Mouse (Mus musculus) liver, embryonic 14.5 days (tissue): ENCODE measurements at regions not wholly inside any gene's neighbourhood (a gene's known extent, or its start where the extent isn't known, plus 50 kb on each side); places are given as distances from the start of the nearest gene placed in this dataset.

Source experiments
- ATAC-seq: fragments of 200-750 bp; cut with Nextera tagmentation; 2 replicates; pipeline ENCODE4 v1.8.0; 2017; ENCODE audit warnings: moderate number of reproducible peaks, mild to moderate bottlenecking, moderate library complexity; ENCODE audit not compliant: insufficient read depth
- DNase-seq, 3 experiments: peaks; one replicate each; pipeline ENCODE4 v3.0.0-alpha.2; 2012 to 2013; ENCODE audit warnings: low read depth in 3 of 3, low spot score in 3 of 3
- H3K27ac ChIP-seq: fragments of 300-500 bp; sonication (generic); 2 replicates; pipeline ENCODE4 v1.5.1; 2014; ENCODE audit warnings: moderate library complexity, mild to moderate bottlenecking, control low read depth, inconsistent platforms
- H3K27me3 ChIP-seq: fragments of 300-500 bp; sonication (generic); 2 replicates; pipeline ENCODE4 v1.6.1; 2014; ENCODE audit warnings: mild to moderate bottlenecking, low read length, moderate library complexity; ENCODE audit not compliant: control insufficient read depth, insufficient read depth
- H3K36me3 ChIP-seq: fragments of 300-500 bp; sonication (generic); replicated peaks from 2 replicates; pipeline ENCODE4 v1.6.1; 2014; ENCODE audit warnings: low read depth; ENCODE audit not compliant: control insufficient read depth, insufficient read depth
- H3K4me1 ChIP-seq, 2 experiments: fragments of 200-500 bp in 1 of 2; fragments of 300-500 bp in 1 of 2; sonication (generic) in 1 of 2; replicated peaks; 2 replicates each; pipeline ENCODE4 v1.6.1; 2012 to 2014; ENCODE audit warnings: antibody characterized with exemption in 1 of 2, inconsistent platforms in 1 of 2, low read length in 1 of 2; ENCODE audit not compliant: control insufficient read depth in 2 of 2, insufficient read depth in 2 of 2
- H3K4me2 ChIP-seq: fragments of 300-500 bp; sonication (generic); 2 replicates; pipeline ENCODE4 v1.6.1; 2014; ENCODE audit warnings: low read depth, mild to moderate bottlenecking, control low read depth, moderate library complexity
- H3K4me3 ChIP-seq, 2 experiments: fragments of 200-500 bp in 1 of 2; fragments of 300-500 bp in 1 of 2; sonication (generic) in 1 of 2; 2 replicates each; pipeline ENCODE4 v1.5.1; 2012 to 2014; ENCODE audit warnings: low read depth in 2 of 2, low read length in 2 of 2, mild to moderate bottlenecking in 2 of 2, control low read depth in 1 of 2, inconsistent platforms in 1 of 2, moderate library complexity in 1 of 2; ENCODE audit not compliant: insufficient read depth in 1 of 2
- H3K9ac ChIP-seq: fragments of 300-500 bp; sonication (generic); replicated peaks from 2 replicates; pipeline ENCODE4 v1.6.1; 2014; ENCODE audit warnings: mild to moderate bottlenecking, control low read depth, moderate library complexity
- H3K9me3 ChIP-seq: fragments of 300-500 bp; sonication (generic); 2 replicates; pipeline ENCODE4 v1.6.1; 2016; ENCODE audit warnings: low read length, mixed read lengths; ENCODE audit not compliant: control insufficient read depth
- CTCF ChIP-seq: IDR thresholded peaks from 2 replicates; pipeline ENCODE4 v1.5.1; 2016; ENCODE audit warnings: antibody characterized with exemption, low read depth, control low read depth
- EP300 ChIP-seq: IDR thresholded peaks from 2 replicates; pipeline ENCODE4 v1.6.1; 2016; ENCODE audit warnings: antibody characterized with exemption, low read depth
- WGBS: fragments of 180-500 bp; shearing (Covaris S2); extraction: QIAGEN DNeasy Blood & Tissue Kit; methylation state at CpG from one replicate; pipeline ENCODE4 v1.1.7; 2014; ENCODE audit not compliant: insufficient replicate concordance; 5-methylcytosine and 5-hydroxymethylcytosine counted together

DNA sequence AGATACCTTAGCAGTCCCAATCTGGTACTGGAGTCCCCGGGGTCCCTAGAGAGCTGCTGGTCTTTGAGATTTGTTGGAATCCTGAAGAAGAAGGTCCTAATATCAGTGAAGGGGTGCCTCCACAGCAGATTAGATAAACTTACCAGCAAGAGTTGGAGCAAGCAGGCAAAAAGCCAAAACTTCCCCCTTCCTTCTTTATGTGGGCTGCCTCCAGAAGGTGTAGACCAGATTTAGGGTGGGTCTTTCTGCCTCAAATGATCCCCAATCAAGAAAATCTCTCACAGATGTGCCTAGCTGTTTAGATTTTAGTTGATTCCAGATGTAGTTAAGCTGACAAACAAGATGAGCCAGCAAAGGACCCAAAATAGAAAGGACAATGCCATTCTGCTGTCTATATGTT lies 90.1 kb upstream of the Hs6st1 start:
- DNase-seq, result no peak
- peaks cover 8 to 12% of the 10 kb centered on the region in 2 experiments for H3K4me1 ChIP-seq
- no peak overlapping the region for H3K4me3 ChIP-seq
- no peak for TF ChIP-seq EP300
- no peak for TF ChIP-seq CTCF
- no peak for ATAC-seq
- WGBS, result 59% methylated on average over 1 of the region's 1 CpGs
- no peaks in the 10 kb centered on the region for H3K36me3 ChIP-seq
- H3K27ac ChIP-seq, result no peak overlapping the region
- H3K9ac ChIP-seq, result no peak overlapping the region
- H3K9me3 ChIP-seq, result no peaks in the 10 kb centered on the region
- no peak overlapping the region for H3K4me2 ChIP-seq
- H3K27me3 ChIP-seq, result no peaks in the 10 kb centered on the region

DNA sequence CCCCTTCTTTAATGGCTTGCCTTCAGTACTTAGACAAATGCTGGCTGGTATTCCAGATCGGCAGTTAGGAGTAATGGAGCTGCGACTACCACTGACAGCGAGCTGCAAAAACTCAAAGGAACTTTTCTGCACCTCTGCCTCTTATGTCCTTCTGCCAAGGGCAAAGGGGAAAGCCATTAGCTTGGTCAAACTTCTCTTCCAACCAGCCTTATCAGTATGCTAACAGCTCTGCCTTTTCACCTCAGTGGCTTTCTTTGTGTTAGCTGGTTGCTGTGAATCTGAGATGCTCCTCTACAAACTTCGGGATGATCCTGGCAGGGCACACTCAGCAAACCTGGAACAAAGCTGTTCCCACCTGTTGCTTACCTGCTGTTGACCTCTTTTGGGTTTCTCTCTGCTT lies 89.4 kb upstream of the Hs6st1 start:
- peaks cover 8 to 10% of the 10 kb centered on the region in 2 experiments for H3K4me1 ChIP-seq
- ATAC-seq (no peak), DNase-seq (no peak)
- H3K9me3 ChIP-seq, result no peaks in the 10 kb centered on the region
- H3K9ac ChIP-seq, result no peak overlapping the region
- H3K27me3 ChIP-seq, result no peaks in the 10 kb centered on the region
- H3K36me3 ChIP-seq, result no peaks in the 10 kb centered on the region
- no peak overlapping the region for H3K4me3 ChIP-seq
- WGBS, result 44% methylated on average over 4 of the region's 4 CpGs
- no peak overlapping the region for H3K27ac ChIP-seq
- H3K4me2 ChIP-seq, result no peak overlapping the region
- no peak for TF ChIP-seq CTCF
- no peak for TF ChIP-seq EP300

DNA sequence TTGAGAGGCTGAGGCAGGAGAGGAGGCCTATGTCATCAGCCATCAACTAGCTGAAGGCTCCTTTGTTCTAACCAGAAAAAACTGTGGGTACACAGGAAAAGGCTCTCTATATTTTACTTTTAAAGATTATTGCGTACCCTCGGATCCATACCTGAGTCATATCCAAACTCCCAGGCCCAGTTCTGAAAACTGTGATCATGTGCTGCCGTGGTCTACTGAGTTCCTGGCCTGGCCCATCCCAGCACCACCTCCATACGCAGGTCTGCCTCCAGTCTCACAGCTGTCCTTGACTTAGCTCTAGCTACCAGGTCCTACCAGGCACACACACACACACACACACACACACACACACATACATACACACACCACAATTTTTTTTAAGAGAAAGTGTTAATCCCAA lies 87.0 kb upstream of the Hs6st1 start:
- H3K4me1 ChIP-seq, result peaks cover 0 to 2% of the 10 kb centered on the region in 2 experiments; a peak in 2 of 4 replicates
- TF ChIP-seq EP300 (no peak), CTCF (no peak)
- 80% methylated on average over 4 of the region's 4 CpGs for WGBS
- no peak overlapping the region for H3K4me3 ChIP-seq
- no peaks in the 10 kb centered on the region for H3K36me3 ChIP-seq
- no peak overlapping the region for H3K9ac ChIP-seq
- ATAC-seq (no peak), DNase-seq (no peak)
- H3K27ac ChIP-seq, result no peak overlapping the region
- H3K4me2 ChIP-seq, result no peak overlapping the region
- H3K27me3 ChIP-seq, result no peaks in the 10 kb centered on the region
- H3K9me3 ChIP-seq, result no peaks in the 10 kb centered on the region

DNA sequence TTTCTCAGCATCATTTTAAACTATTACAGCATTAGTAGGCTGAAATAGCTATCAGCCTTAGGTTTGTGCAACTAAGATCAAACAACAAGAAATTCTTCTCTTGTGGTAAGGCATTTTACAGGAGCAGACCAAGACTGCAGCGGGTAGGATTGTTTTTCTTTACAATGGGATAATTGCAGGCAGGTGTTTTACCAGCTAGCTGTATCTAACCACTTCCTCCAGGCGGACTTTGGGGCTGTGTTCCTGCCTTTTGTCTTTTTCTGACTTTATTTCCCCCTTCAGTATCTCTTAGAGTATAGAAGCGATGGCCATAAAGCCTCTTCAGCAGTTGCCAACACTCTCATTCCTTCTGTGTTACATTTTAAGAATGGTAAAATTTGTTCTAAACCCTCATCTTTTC lies 84.8 kb upstream of the Hs6st1 start:
- Histone ChIP-seq H3K27me3 (no peaks in the 10 kb centered on the region), H3K27ac (no peak overlapping the region), H3K36me3 (no peaks in the 10 kb centered on the region), H3K9me3 (no peaks in the 10 kb centered on the region), H3K4me3 (no peak overlapping the region), H3K4me2 (no peak overlapping the region), H3K4me1 (no peaks in the 10 kb centered on the region), H3K9ac (no peak overlapping the region)
- WGBS, result 39% methylated on average over 3 of the region's 3 CpGs
- TF ChIP-seq CTCF (no peak), EP300 (no peak)
- ATAC-seq (no peak), DNase-seq (no peak)

DNA sequence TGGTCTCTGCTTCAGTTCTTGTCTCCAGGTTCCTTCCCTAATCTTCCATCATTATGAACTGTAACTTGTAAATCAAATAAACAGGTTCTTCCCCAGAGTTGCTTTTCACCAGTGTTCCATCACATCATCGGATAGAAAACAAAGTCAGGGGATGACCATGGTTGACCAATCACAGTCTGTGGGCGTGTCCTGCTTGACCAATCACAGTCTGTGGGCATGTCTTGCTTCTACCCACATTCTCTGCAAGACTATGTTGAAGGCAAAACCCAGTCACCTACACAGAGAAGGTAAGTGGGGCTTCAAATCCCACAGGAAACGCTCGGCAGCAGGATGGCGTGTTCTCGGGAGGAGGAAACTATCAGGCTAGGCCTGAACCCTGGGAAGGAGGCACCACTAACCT lies 82.9 kb upstream of the Hs6st1 start:
- no peaks in the 10 kb centered on the region for H3K9me3 ChIP-seq
- no peak overlapping the region for H3K4me3 ChIP-seq
- TF ChIP-seq EP300 (no peak), CTCF (no peak)
- no peaks in the 10 kb centered on the region for H3K4me1 ChIP-seq
- no peak overlapping the region for H3K4me2 ChIP-seq
- DNase-seq, result no peak
- H3K27ac ChIP-seq, result no peak overlapping the region
- no peaks in the 10 kb centered on the region for H3K27me3 ChIP-seq
- H3K36me3 ChIP-seq, result no peaks in the 10 kb centered on the region
- ATAC-seq, result no peak
- H3K9ac ChIP-seq, result no peak overlapping the region
- 62% methylated on average over 6 of the region's 6 CpGs for WGBS
